Mouse (Mus musculus) heart, embryonic 15.5 days (tissue): ENCODE data around the gene Cotl1. TPM values are rescaled to one million over a fixed set of nuclear protein-coding genes. Genes with fewer than 3 reads are reported as not detected.

Experiments
- ATAC-seq: fragments of 200-750 bp; cut with Nextera tagmentation; replicated peaks from 2 replicates; pipeline ENCODE4 v1.8.0; 2017; ENCODE audit warnings: low read depth, moderate TSS enrichment; ENCODE audit not compliant: insufficient number of reproducible peaks, insufficient read depth, low FRiP score
- H3K27ac ChIP-seq: fragments of 300-500 bp; sonication (generic); 2 replicates; pipeline ENCODE4 v1.5.1; 2015; ENCODE audit warnings: mild to moderate bottlenecking, inconsistent platforms
- H3K27me3 ChIP-seq: fragments of 300-500 bp; sonication (generic); 2 replicates; pipeline ENCODE4 v1.6.1; 2015; ENCODE audit warnings: inconsistent platforms
- H3K36me3 ChIP-seq: fragments of 300-500 bp; sonication (generic); 2 replicates; pipeline ENCODE4 v1.6.1; 2015; ENCODE audit warnings: mild to moderate bottlenecking, inconsistent platforms
- H3K4me1 ChIP-seq: fragments of 300-500 bp; sonication (generic); replicated peaks from 2 replicates; pipeline ENCODE4 v1.6.1; 2015; ENCODE audit warnings: inconsistent platforms
- H3K4me2 ChIP-seq: fragments of 300-500 bp; sonication (generic); 2 replicates; pipeline ENCODE4 v1.6.1; 2015; ENCODE audit warnings: inconsistent platforms, mild to moderate bottlenecking, moderate library complexity
- H3K4me3 ChIP-seq: fragments of 300-500 bp; sonication (generic); 2 replicates; pipeline ENCODE4 v1.5.1; 2015; ENCODE audit warnings: mild to moderate bottlenecking, inconsistent platforms
- H3K9ac ChIP-seq: fragments of 300-500 bp; sonication (generic); 2 replicates; pipeline ENCODE4 v1.6.1; 2015; ENCODE audit warnings: mild to moderate bottlenecking, inconsistent platforms
- H3K9me3 ChIP-seq: fragments of 300-500 bp; sonication (generic); replicated peaks from 2 replicates; pipeline ENCODE4 v1.6.1; 2016; ENCODE audit warnings: inconsistent platforms
- WGBS: fragments of 180-500 bp; shearing (Covaris S2); methylation state at CpG from one replicate; pipeline ENCODE4 v1.1.7; 2015; ENCODE audit warnings: mixed read lengths; 5-methylcytosine and 5-hydroxymethylcytosine counted together
- polyA plus RNA-seq: library from polyadenylated mRNA; unstranded; fragments of >200 nt; fragmentation: Nextera tagmentation; extraction: Ambion mirVana; gene quantifications from 2 replicates; pipeline ENCODE4 v1.2.1, GENCODE M21; 2015

Cotl1 gene
- polyA plus RNA-seq, result 28.7 and 52.8 TPM in 2 replicates

GRCm38 (mm10) chr8:119840275-119840808, at the start of gene Cotl1:
TSS of gene Cotl1 (minus strand) at chr8:119840544.
- peaks cover 38% of the 10 kb centered on the region for H3K4me1 ChIP-seq
- peak within 1 kb of the TSS; percentile 80 for H3K9ac ChIP-seq
- H3K9me3 ChIP-seq, result no peaks in the 10 kb centered on the region
- under 1% methylated on average over 57 of the region's 57 CpGs for WGBS
- H3K4me2 ChIP-seq, result peak within 1 kb of the TSS; percentile 91
- ATAC-seq, result peak; percentile 93
- H3K4me3 ChIP-seq, result peak within 1 kb of the TSS; percentile 72
- H3K36me3 ChIP-seq, result no peaks in the 10 kb centered on the region
- H3K27ac ChIP-seq, result peak within 1 kb of the TSS; percentile 72
- H3K27me3 ChIP-seq, result no peaks in the 10 kb centered on the region

GRCm38 (mm10) chr8:119888012-119888411, 47.7 kb upstream of the Cotl1 start:
- Histone ChIP-seq H3K4me3 (no peak overlapping the region), H3K4me2 (no peak overlapping the region), H3K4me1 (peaks cover 12% of the 10 kb centered on the region), H3K27ac (no peak overlapping the region), H3K9ac (no peak overlapping the region), H3K9me3 (no peaks in the 10 kb centered on the region), H3K36me3 (no peaks in the 10 kb centered on the region), H3K27me3 (no peaks in the 10 kb centered on the region; the same call in 1 of the 2 replicates)
- 71% methylated on average over 4 of the region's 4 CpGs for WGBS
- ATAC-seq, result no peak

GRCm38 (mm10) chr8:119887130-119887529, 46.8 kb upstream of the Cotl1 start:
- Histone ChIP-seq H3K4me2 (no peak overlapping the region), H3K9me3 (no peaks in the 10 kb centered on the region), H3K4me3 (no peak overlapping the region), H3K27me3 (no peaks in the 10 kb centered on the region; the same call in 1 of the 2 replicates), H3K9ac (no peak overlapping the region), H3K27ac (no peak overlapping the region), H3K36me3 (no peaks in the 10 kb centered on the region), H3K4me1 (peaks cover 12% of the 10 kb centered on the region)
- WGBS, result 85% methylated on average over 3 of the region's 3 CpGs
- no peak for ATAC-seq

GRCm38 (mm10) chr8:119885612-119886011, 45.3 kb upstream of the Cotl1 start:
- WGBS, result 14% methylated on average over 3 of the region's 3 CpGs
- H3K4me2 ChIP-seq, result peak overlapping the region; percentile 2; the same call in 1 of the 2 replicates

GRCm38 (mm10) chr8:119883281-119883680, 42.9 kb upstream of the Cotl1 start:
- no peak overlapping the region for H3K4me3 ChIP-seq
- H3K4me1 ChIP-seq, result peaks cover 12% of the 10 kb centered on the region
- WGBS, result 88% methylated on average over 7 of the region's 7 CpGs
- H3K9ac ChIP-seq, result no peak overlapping the region
- H3K27me3 ChIP-seq, result peaks cover 10% of the 10 kb centered on the region
- H3K27ac ChIP-seq, result no peak overlapping the region
- H3K4me2 ChIP-seq, result no peak overlapping the region
- no peak for ATAC-seq
- no peaks in the 10 kb centered on the region for H3K9me3 ChIP-seq
- no peaks in the 10 kb centered on the region for H3K36me3 ChIP-seq

More at GRCm38 (mm10) chr8:119885612-119886011, 45.3 kb upstream of the Cotl1 start:
- Histone ChIP-seq H3K36me3 (no peaks in the 10 kb centered on the region), H3K9ac (no peak overlapping the region), H3K9me3 (no peaks in the 10 kb centered on the region), H3K27ac (peak overlapping the region; percentile 24), H3K4me3 (no peak overlapping the region), H3K4me1 (peaks cover 12% of the 10 kb centered on the region), H3K27me3 (peaks cover 1% of the 10 kb centered on the region)
- peak; percentile 77 for ATAC-seq

- H3K4me3 ChIP-seq, result no peak overlapping the region
- 80% methylated on average over 8 of the region's 8 CpGs for WGBS
- H3K27me3 ChIP-seq, result peaks cover 10% of the 10 kb centered on the region; the same call in 1 of the 2 replicates
Measured at GRCm38 (mm10) chr8:119881917-119882316, 41.6 kb upstream of the Cotl1 start.

GRCm38 (mm10) chr8:119881301-119881700, 41.0 kb upstream of the Cotl1 start:
- Histone ChIP-seq H3K9ac (no peak overlapping the region), H3K27ac (no peak overlapping the region), H3K4me2 (no peak overlapping the region), H3K9me3 (no peaks in the 10 kb centered on the region), H3K4me1 (peaks cover 11% of the 10 kb centered on the region), H3K36me3 (peaks cover 4% of the 10 kb centered on the region; the same call in 1 of the 2 replicates), H3K27me3 (peaks cover 10% of the 10 kb centered on the region; the same call in 1 of the 2 replicates), H3K4me3 (no peak overlapping the region)
- 77% methylated on average over 6 of the region's 6 CpGs for WGBS
- no peak for ATAC-seq

More at GRCm38 (mm10) chr8:119881917-119882316, 41.6 kb upstream of the Cotl1 start:
- Histone ChIP-seq H3K4me1 (peaks cover 12% of the 10 kb centered on the region), H3K36me3 (no peaks in the 10 kb centered on the region), H3K9ac (no peak overlapping the region), H3K27ac (no peak overlapping the region), H3K4me2 (no peak overlapping the region), H3K9me3 (no peaks in the 10 kb centered on the region)
- no peak for ATAC-seq

GRCm38 (mm10) chr8:119873181-119873580, 32.8 kb upstream of the Cotl1 start:
- WGBS, result 93% methylated on average over 1 of the region's 1 CpGs
- Histone ChIP-seq H3K4me3 (no peak overlapping the region), H3K27ac (no peak overlapping the region), H3K27me3 (no peaks in the 10 kb centered on the region), H3K36me3 (peaks cover 38% of the 10 kb centered on the region), H3K9me3 (peaks cover 6% of the 10 kb centered on the region), H3K4me1 (no peaks in the 10 kb centered on the region), H3K9ac (no peak overlapping the region), H3K4me2 (no peak overlapping the region)
- ATAC-seq, result no peak

- no peak overlapping the region for H3K4me3 ChIP-seq
Measured at GRCm38 (mm10) chr8:119869616-119870015, 29.3 kb upstream of the Cotl1 start.

GRCm38 (mm10) chr8:119862749-119863148, 22.4 kb upstream of the Cotl1 start:
- Histone ChIP-seq H3K27me3 (peaks cover 29% of the 10 kb centered on the region), H3K4me1 (peaks cover 16% of the 10 kb centered on the region), H3K36me3 (no peaks in the 10 kb centered on the region), H3K4me2 (peak overlapping the region; percentile 88), H3K9me3 (no peaks in the 10 kb centered on the region), H3K4me3 (peak overlapping the region; percentile 89), H3K9ac (peak overlapping the region; percentile 89), H3K27ac (peak overlapping the region; percentile 63)
- 14% methylated on average over 6 of the region's 6 CpGs for WGBS
- ATAC-seq, result no peak

More at GRCm38 (mm10) chr8:119869616-119870015, 29.3 kb upstream of the Cotl1 start:
- no peak for ATAC-seq
- peaks cover 6% of the 10 kb centered on the region for H3K9me3 ChIP-seq
- H3K27ac ChIP-seq, result no peak overlapping the region
- H3K9ac ChIP-seq, result no peak overlapping the region
- WGBS, result 73% methylated on average over 20 of the region's 20 CpGs
- no peaks in the 10 kb centered on the region for H3K4me1 ChIP-seq
- peaks cover 30% of the 10 kb centered on the region for H3K36me3 ChIP-seq
- no peak overlapping the region for H3K4me2 ChIP-seq
- no peaks in the 10 kb centered on the region for H3K27me3 ChIP-seq

- Histone ChIP-seq H3K4me1 (peaks cover 16% of the 10 kb centered on the region), H3K4me3 (peak overlapping the region; percentile 89), H3K27me3 (peaks cover 29% of the 10 kb centered on the region), H3K36me3 (no peaks in the 10 kb centered on the region), H3K9ac (peak overlapping the region; percentile 89), H3K9me3 (no peaks in the 10 kb centered on the region), H3K4me2 (peak overlapping the region; percentile 88), H3K27ac (peak overlapping the region; percentile 63)
- WGBS, result under 1% methylated on average over 19 of the region's 19 CpGs
- ATAC-seq, result no peak
Measured at GRCm38 (mm10) chr8:119862390-119862734, 22.0 kb upstream of the Cotl1 start.
